Mouse (Mus musculus): ENCODE data around the gene Snrpb. TPM values are rescaled to one million over a fixed set of nuclear protein-coding genes. Genes with fewer than 3 reads are reported as not detected.

The Snrpb gene
- polyA plus RNA-seq, 1 experiment from 2014 or later: 497 TPM

- H3K36me3 ChIP-seq (ENCODE audit: insufficient read depth, low read length): peaks cover 21% of the 10 kb centered on the region
- WGBS: 71% methylated on average over 9 of the region's 9 CpGs
- TF ChIP-seq CTCF (IDR thresholded peaks at IDR 0.05; ENCODE audit: low read depth): peak; percentile 70
Measured at GRCm38 (mm10) chr2:130166311-130167214, 12.6 kb downstream of the Snrpb start.

GRCm38 (mm10) chr2:130162701-130163100, 16.5 kb downstream of the Snrpb start:
- WGBS: 77% methylated on average over 5 of the region's 5 CpGs
- no peak for TF ChIP-seq CTCF (IDR thresholded peaks at IDR 0.05; ENCODE audit: low read depth)
- Histone ChIP-seq H3K27ac (no peak overlapping the region), H3K4me3 (replicated peaks; ENCODE audit: low read depth, low read length) (no peak overlapping the region), H3K9ac (ENCODE audit: low read depth, low read length) (no peak overlapping the region), H3K27me3 (ENCODE audit: insufficient read depth, low read length) (no peaks in the 10 kb centered on the region), H3K4me2 (ENCODE audit: low read length) (no peak overlapping the region), H3K36me3 (ENCODE audit: insufficient read depth, low read length) (0 out of 2 replicates have a peak, but pooled peaks cover 2% of the 10 kb centered on the region), H3K4me1 (replicated peaks; ENCODE audit: insufficient read depth, low read length) (no peaks in the 10 kb centered on the region), H3K9me3 (replicated peaks; ENCODE audit: low read length) (no peaks in the 10 kb centered on the region)
- DNase-seq (ENCODE audit: low spot score): no peak
- ATAC-seq (replicated peaks; ENCODE audit: low FRiP score, low read depth): no peak

More at GRCm38 (mm10) chr2:130166311-130167214, 12.6 kb downstream of the Snrpb start:
- peak; percentile 83 for DNase-seq (ENCODE audit: low spot score)
- Histone ChIP-seq H3K9ac (ENCODE audit: low read depth, low read length) (no peak overlapping the region), H3K27me3 (ENCODE audit: insufficient read depth, low read length) (no peaks in the 10 kb centered on the region), H3K4me1 (replicated peaks; ENCODE audit: insufficient read depth, low read length) (no peaks in the 10 kb centered on the region), H3K4me2 (ENCODE audit: low read length) (no peak overlapping the region), H3K27ac (no peak overlapping the region), H3K9me3 (replicated peaks; ENCODE audit: low read length) (no peaks in the 10 kb centered on the region), H3K4me3 (replicated peaks; ENCODE audit: low read depth, low read length) (no peak overlapping the region)
- peak; percentile 29; the same call in 1 of the 2 replicates for ATAC-seq (replicated peaks; ENCODE audit: low FRiP score, low read depth)

GRCm38 (mm10) chr2:130158088-130158437, 21.1 kb downstream of the Snrpb start:
- WGBS: 48% methylated on average over 4 of the region's 4 CpGs
- H3K36me3 ChIP-seq (ENCODE audit: insufficient read depth, low read length): no peaks in the 10 kb centered on the region
- no peaks in the 10 kb centered on the region for H3K4me1 ChIP-seq (replicated peaks; ENCODE audit: insufficient read depth, low read length)
- H3K4me2 ChIP-seq (ENCODE audit: low read length): no peak overlapping the region
- H3K9ac ChIP-seq (ENCODE audit: low read depth, low read length): no peak overlapping the region
- TF ChIP-seq CTCF (IDR thresholded peaks at IDR 0.05; ENCODE audit: low read depth): no peak
- H3K27ac ChIP-seq: no peak overlapping the region
- ATAC-seq (replicated peaks; ENCODE audit: low FRiP score, low read depth) (no peak), DNase-seq (ENCODE audit: low spot score) (no peak)
- no peaks in the 10 kb centered on the region for H3K27me3 ChIP-seq (ENCODE audit: insufficient read depth, low read length)
- H3K4me3 ChIP-seq (replicated peaks; ENCODE audit: low read depth, low read length): no peak overlapping the region
- H3K9me3 ChIP-seq (replicated peaks; ENCODE audit: low read length): no peaks in the 10 kb centered on the region

- H3K27me3 ChIP-seq (ENCODE audit: insufficient read depth, low read length): no peaks in the 10 kb centered on the region
- WGBS: 74% methylated on average over 14 of the region's 14 CpGs
- no peak overlapping the region for H3K9ac ChIP-seq (ENCODE audit: low read depth, low read length)
- no peak overlapping the region for H3K4me2 ChIP-seq (ENCODE audit: low read length)
- ATAC-seq (replicated peaks; ENCODE audit: low FRiP score, low read depth) (no peak), DNase-seq (ENCODE audit: low spot score) (no peak)
- TF ChIP-seq CTCF (IDR thresholded peaks at IDR 0.05; ENCODE audit: low read depth): no peak
- no peaks in the 10 kb centered on the region for H3K36me3 ChIP-seq (ENCODE audit: insufficient read depth, low read length)
- no peaks in the 10 kb centered on the region for H3K9me3 ChIP-seq (replicated peaks; ENCODE audit: low read length)
- H3K4me1 ChIP-seq (replicated peaks; ENCODE audit: insufficient read depth, low read length): no peaks in the 10 kb centered on the region
- H3K27ac ChIP-seq: no peak overlapping the region
- H3K4me3 ChIP-seq (replicated peaks; ENCODE audit: low read depth, low read length): no peak overlapping the region
Measured at GRCm38 (mm10) chr2:130157231-130158087, 21.7 kb downstream of the Snrpb start.

- no peak for TF ChIP-seq CTCF (IDR thresholded peaks at IDR 0.05; ENCODE audit: low read depth)
- no peak for DNase-seq (ENCODE audit: low spot score)
- Histone ChIP-seq H3K9me3 (replicated peaks; ENCODE audit: low read length) (no peaks in the 10 kb centered on the region), H3K27ac (no peak overlapping the region), H3K9ac (ENCODE audit: low read depth, low read length) (no peak overlapping the region), H3K4me1 (replicated peaks; ENCODE audit: insufficient read depth, low read length) (no peaks in the 10 kb centered on the region), H3K36me3 (ENCODE audit: insufficient read depth, low read length) (no peaks in the 10 kb centered on the region), H3K4me2 (ENCODE audit: low read length) (no peak overlapping the region), H3K27me3 (ENCODE audit: insufficient read depth, low read length) (no peaks in the 10 kb centered on the region), H3K4me3 (replicated peaks; ENCODE audit: low read depth, low read length) (no peak overlapping the region)
- no peak for ATAC-seq (replicated peaks; ENCODE audit: low FRiP score, low read depth)
Measured at GRCm38 (mm10) chr2:130155851-130156250, 23.4 kb downstream of the Snrpb start.

GRCm38 (mm10) chr2:130155171-130155570, 24.0 kb downstream of the Snrpb start:
- no peak for DNase-seq (ENCODE audit: low spot score)
- 81% methylated on average over 3 of the region's 3 CpGs for WGBS
- Histone ChIP-seq H3K27ac (no peak overlapping the region), H3K4me1 (replicated peaks; ENCODE audit: insufficient read depth, low read length) (no peaks in the 10 kb centered on the region), H3K9me3 (replicated peaks; ENCODE audit: low read length) (no peaks in the 10 kb centered on the region), H3K4me3 (replicated peaks; ENCODE audit: low read depth, low read length) (no peak overlapping the region), H3K9ac (ENCODE audit: low read depth, low read length) (no peak overlapping the region), H3K4me2 (ENCODE audit: low read length) (no peak overlapping the region), H3K36me3 (ENCODE audit: insufficient read depth, low read length) (no peaks in the 10 kb centered on the region), H3K27me3 (ENCODE audit: insufficient read depth, low read length) (no peaks in the 10 kb centered on the region)
- no peak for TF ChIP-seq CTCF (IDR thresholded peaks at IDR 0.05; ENCODE audit: low read depth)
- no peak for ATAC-seq (replicated peaks; ENCODE audit: low FRiP score, low read depth)

Data from kidney, postnatal 0 days (tissue).